Mouse (Mus musculus) heart, adult 8-10 months (tissue): Measurements from ENCODE around the gene Gm49395. TPM values are rescaled to one million over a fixed set of nuclear protein-coding genes. Genes with fewer than 3 reads are reported as not detected.
A peak's percentile ranks its signal among the peaks of the same experiment; 100 is the strongest.

Experiments used
- DNase-seq: peaks from one replicate; pipeline ENCODE4 v3.0.0; 2022; ENCODE audit warnings: low spot score
- total RNA-seq, 4 experiments: library from RNA; stranded (reverse); gene quantifications; 2 replicates each; pipeline ENCODE4 v1.2.4; 2022

Gm49395 gene
- 10 to 100 TPM in 1 of 4 experiments, 1 to 10 TPM in 3; 7.6 to 12.9 (median 9.2) TPM for total RNA-seq

DNA sequence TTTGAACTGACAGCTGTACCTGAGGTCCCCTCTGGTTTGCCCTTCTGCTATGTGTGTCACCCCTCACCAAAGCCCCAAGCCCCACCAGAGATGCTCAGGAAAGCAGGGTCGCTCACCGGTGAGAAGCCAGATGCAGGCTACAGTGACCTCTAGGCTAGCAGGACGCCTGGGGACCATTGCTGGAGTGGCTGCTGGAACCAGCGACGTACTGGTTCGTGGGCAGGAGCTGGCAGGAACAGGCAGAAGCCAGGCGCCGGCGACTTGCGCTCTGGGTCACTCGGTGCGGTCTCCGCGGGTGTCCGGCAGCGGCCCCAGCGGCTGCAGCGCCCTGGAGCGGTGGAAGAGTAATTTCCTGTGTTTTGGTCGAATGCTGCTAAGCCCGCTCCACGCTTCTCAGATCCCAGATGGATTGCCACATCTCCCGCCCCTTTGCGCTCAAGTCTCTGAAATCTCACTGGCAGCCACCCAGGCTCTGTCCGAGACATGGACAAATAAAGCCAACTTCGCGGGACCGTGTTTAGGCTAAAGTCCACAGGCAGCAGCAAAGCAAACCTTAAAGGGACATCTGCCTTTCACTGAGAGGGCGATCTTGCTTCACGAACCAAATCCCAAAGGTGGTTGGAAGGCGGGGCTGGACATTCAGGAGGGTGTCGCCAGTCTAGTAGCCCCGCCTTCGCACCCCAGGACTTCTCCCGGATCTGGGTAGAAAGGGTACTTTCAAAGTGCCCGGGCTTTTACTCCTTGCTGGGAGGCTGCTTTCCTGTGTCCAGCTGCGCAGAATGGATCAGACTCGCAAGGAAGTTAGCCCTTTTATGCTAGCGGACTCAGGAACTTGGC lies at the start of gene Gm49395, which contains the start of gene Itga1:
Gene Gm49395 (minus strand): TSS at position 567 of the 837 bp plus-strand sequence.
Gene Itga1 (minus strand): TSS at position 610 of the 837 bp plus-strand sequence.
- DNase-seq, result peak; percentile 91

DNA sequence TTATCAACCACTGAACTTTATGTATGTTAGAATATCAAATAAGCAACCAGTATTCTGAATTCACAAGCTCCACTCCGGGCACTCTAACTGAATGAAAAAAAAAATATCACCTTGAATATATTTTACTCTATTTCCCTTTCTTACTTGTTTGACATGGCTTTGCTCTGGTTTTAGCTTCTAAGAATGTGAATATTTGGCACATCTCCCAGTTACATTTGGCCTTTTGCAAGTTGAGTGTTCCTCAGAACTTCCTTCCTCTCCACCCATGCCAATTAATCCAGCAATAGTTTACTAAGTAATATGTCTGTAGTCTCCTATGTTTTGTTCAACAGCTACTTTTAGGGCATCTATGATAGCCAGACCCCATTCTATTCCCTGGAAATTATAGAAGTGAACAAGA lies 48.9 kb upstream of the Gm49395 start:
- DNase-seq, result peak; percentile 76

DNA sequence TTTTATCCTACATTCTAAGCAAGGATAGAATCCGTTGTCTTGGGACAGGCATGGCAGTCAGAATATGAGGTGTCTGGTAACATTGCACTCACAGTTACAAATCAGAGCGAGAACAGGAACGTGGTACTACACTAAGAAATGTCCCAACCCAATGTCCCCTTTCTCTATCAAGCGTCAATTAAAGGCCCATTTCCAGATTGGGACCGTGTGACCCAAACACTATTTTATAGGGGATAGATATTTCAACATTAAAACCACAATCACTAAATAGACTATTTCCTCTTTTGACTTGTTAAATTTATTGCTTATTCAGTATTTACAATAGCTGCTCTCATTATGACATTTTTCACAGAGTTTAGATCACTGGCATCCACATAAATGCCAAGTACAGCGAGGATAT lies 48.1 kb upstream of the Gm49395 start:
- no peak for DNase-seq

- DNase-seq, result no peak
These were observed 41.9 kb upstream of the Gm49395 start for GRCm38 (mm10) chr13:115143575-115143974.

- DNase-seq, result no peak
These were observed 40.3 kb upstream of the Gm49395 start for GRCm38 (mm10) chr13:115142066-115142465.

GRCm38 (mm10) chr13:115138513-115138912 lies 36.8 kb upstream of the Gm49395 start:
- DNase-seq, result no peak

DNA sequence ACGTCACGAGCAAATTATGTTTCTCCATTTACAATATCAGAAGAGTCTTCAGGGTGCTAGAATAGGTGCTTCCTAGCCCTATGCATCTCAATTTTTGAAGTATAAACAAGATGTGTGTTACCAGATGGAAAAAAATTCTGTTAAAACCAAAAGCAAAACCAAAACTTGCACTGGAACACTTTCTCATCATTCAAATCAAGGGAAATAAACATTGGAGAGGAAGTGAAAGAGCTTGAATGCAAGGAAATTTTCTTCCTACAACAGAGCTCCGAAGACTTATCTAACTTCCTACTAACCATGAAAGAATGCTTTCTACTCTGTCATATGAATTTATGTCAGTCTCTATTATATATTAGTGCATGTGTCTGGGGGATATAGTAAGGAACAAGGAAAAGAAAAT lies 35.0 kb upstream of the Gm49395 start:
- DNase-seq, result no peak

GRCm38 (mm10) chr13:115132435-115132834 lies 30.7 kb upstream of the Gm49395 start:
- DNase-seq, result peak; percentile 26

DNA sequence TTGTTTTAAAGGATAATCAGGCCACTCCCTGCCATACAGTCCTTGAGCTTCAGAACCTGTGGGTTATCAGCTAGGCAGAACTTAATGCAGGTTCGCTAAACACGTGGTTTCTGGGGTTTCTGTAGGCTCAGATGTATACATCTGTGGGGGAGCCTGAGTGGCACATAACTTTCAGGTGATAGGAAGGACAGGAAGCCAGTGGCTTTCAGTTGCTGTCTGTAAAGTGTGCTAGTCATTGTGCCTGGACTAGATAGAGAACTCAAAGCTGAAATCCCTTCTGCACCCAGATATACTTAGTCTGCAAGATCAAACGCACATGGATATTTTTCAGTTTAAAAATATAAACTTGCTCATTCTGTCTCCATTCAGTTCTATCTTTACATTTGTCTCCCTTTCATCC lies 29.7 kb upstream of the Gm49395 start:
- no peak for DNase-seq

GRCm38 (mm10) chr13:115130035-115130434 lies 28.3 kb upstream of the Gm49395 start:
- DNase-seq, result no peak

- no peak for DNase-seq
These were observed 26.1 kb upstream of the Gm49395 start for GRCm38 (mm10) chr13:115127826-115128225.

DNA sequence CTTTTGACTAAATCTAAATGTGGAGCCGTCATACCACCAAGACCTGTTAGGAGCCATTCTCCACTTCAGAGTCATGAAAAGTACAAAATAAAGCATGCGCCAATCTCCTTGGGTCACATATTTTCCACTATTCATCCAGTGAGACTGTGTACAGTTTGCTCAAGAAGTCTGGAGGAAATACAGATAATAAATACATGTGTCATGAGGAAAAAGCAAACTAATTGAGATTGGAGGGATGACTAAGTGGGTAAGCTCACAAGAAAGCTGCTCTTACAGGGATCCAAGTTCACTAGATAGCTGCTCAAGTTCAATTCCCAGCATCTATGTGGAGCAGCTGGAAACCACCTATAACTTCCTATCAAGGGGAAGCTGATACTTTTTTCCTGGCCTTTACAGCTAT lies 24.8 kb upstream of the Gm49395 start:
- no peak for DNase-seq

DNA sequence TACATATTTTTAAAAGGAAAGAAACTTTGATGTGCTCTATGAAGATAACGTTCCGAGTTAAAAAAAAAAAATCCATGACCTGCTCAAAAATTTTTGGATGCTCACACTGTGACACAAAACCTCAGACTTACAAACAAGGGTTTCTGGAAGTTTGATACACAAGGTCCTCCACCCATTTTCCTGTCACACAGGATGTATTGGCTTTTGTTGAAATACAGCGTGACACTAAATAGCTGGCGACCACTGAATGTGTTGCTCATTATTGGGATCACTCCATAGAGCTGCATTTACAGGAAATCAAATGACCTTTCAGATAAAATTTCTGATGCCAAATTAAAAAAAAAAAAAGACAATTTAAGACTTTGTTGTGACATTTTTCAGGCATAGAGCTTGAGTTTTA lies 23.4 kb upstream of the Gm49395 start:
- peak; percentile 54 for DNase-seq

GRCm38 (mm10) chr13:115124521-115124920 lies 22.8 kb upstream of the Gm49395 start:
- DNase-seq, result no peak

DNA sequence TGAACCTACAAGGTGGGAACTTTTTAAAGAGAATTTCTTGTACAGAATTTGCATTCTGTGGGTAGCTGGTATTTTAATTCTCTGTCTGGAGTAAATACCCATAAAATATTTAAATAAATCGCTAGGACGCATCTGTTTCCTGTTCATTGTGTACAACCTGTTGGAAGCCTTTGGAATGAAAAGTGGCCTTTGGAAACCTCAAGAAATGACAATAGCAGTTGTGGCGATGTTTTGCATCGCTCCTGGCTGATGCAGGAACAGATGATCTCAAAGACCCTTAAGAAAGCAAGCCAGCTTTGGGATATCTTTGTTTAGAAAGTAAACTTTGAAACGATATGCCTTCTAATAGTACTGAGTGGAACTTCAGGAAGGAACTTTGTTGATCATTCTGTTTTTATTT lies 17.0 kb upstream of the Gm49395 start:
- DNase-seq, result peak; percentile 71

- DNase-seq, result no peak
These were observed 16.5 kb upstream of the Gm49395 start for GRCm38 (mm10) chr13:115118195-115118594.

GRCm38 (mm10) chr13:115116930-115117621 lies 15.4 kb upstream of the Gm49395 start:
- DNase-seq, result no peak

- DNase-seq, result no peak
These were observed 7.9 kb upstream of the Gm49395 start for GRCm38 (mm10) chr13:115109628-115110027.

GRCm38 (mm10) chr13:115107436-115107835 lies 5.7 kb upstream of the Gm49395 start:
- no peak for DNase-seq

- DNase-seq, result peak; percentile 74
These were observed 4.5 kb upstream of the Gm49395 start for GRCm38 (mm10) chr13:115106183-115106582.

DNA sequence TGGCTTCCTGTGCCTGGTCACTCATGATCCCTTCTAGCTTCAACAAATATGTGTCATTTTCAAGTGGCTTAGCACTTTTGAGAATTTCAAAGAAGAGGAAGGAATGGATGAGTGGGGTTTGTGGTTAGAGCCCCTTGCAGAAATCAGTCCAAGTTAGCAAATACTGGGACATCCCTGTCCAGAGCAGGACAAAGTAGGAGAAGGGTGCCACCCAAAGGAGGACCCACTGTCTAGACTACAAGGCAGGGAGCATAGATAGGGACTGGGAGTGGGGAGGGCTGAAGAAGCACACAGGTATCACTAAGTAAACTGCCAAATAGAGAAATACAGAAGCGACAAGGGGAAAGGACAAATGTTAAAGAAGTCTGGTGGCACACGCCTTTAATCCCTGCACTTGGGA lies 1.0 kb upstream of the Gm49395 start:
- DNase-seq, result no peak

DNA sequence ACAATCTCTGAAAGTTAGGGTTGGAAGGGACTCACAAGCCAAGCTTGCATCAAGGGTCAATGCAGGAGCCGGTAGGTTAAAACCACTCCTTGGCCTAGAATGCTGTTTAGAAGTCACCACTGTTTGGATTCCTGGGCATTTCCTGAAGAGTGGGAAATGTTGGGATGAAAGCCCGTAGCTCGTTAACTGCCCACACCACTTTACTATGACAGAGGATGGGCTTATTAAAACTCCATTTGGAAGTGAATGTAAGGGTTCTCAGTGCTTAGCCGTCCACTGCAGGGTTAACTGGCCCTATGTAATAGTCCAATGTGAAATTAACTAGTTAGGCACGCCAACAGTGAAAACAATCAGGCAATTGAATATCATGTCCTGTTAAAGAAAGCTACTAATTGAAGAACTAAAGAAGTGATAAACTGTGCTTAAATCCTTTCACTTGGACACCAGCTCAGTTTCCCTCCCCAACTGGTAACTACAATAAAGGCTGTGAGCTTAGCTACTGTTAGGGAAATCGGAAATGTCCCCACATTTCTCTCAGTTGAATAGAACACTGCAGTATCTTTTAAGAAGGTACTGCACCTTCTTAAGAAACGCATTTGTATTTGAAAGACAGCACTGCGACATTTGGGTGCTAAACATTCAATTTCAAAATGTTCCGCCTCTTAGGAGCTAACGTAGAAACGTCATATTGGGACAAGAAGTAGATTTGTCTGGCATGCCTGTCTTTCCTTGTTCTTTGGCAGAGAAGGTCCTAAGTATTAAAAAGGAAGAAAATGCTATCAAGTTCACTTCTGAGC lies 1.1 kb downstream of the Gm49395 start:
- DNase-seq, result no peak
